Mouse (Mus musculus): ENCODE measurements around the gene Agpat2. TPM values are rescaled to one million over a fixed set of nuclear protein-coding genes. Genes with fewer than 3 reads are reported as not detected.

Agpat2 gene
- total and polyA plus RNA-seq, 3 experiments, result 4.6 to 6.0 (median 4.7) TPM

DNA sequence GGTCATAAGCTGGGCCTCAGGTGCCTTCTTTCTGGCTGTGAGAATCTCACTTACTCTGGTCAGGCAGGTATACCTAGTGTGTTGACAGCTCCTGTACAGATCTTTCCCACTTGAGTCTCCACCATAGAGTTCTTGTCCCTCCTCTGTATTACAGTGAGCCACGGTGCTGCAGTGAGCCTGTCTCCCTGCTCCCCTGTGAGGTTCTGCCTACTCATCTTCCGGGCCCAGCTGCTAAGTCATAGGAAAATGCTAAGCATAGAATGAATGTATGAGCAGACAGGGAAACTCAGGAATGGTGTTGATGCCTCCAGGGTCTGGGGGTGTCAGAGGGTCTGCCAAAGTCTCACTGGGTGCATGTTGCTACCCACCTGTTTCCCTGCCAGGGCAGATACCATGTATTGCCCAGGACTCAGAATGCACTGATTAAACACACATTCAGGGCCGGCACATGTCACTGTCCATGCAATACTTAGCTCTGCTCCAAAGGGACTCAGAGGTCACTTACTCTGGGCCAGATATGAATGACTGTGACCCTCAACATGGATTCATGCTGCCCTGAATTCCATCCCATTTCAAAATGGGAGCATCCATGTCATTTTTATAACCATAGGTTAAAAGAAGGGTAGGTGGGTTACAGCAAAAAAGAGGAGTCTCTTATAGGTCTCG is 11.4 kb upstream of the Agpat2 start:
- Histone ChIP-seq H3K4me3 (ENCODE audit: low read depth, low read length) (no peak overlapping the region), H3K9me3 (replicated peaks) (no peaks in the 10 kb centered on the region), H3K36me3 (replicated peaks) (no peaks in the 10 kb centered on the region), H3K27me3 (ENCODE audit: insufficient read depth, low read length) (peaks cover 64% of the 10 kb centered on the region), H3K4me1 (ENCODE audit: insufficient read depth, low read depth, low read length) (no peaks in the 10 kb centered on the region)
- TF ChIP-seq CTCF (IDR thresholded peaks at IDR 0.05; ENCODE audit: low read depth, low read length) (no peak), GATA1 (IDR thresholded peaks at IDR 0.05; ENCODE audit: borderline replicate concordance, low read length) (no peak), GATA2 (IDR thresholded peaks at IDR 0.05; ENCODE audit: borderline replicate concordance, low read depth, low read length) (no peak)
- DNase-seq (ENCODE audit: low spot score) (no peak), ATAC-seq (ENCODE audit: extremely low read depth, insufficient number of reproducible peaks, low FRiP score, poor library complexity, severe bottlenecking) (no peak)

GRCm38 (mm10) chr2:26614903-26615302 is 10.7 kb upstream of the Agpat2 start:
- TF ChIP-seq GATA2 (IDR thresholded peaks at IDR 0.05; ENCODE audit: borderline replicate concordance, low read depth, low read length) (no peak), POLR2AphosphoS5 (IDR thresholded peaks at IDR 0.05; ENCODE audit: insufficient replicate concordance, low read depth, low read length) (no peak), GATA1 (IDR thresholded peaks at IDR 0.05; ENCODE audit: borderline replicate concordance, low read length) (no peak), TAL1 (conservative IDR thresholded peaks at IDR 0.05; ENCODE audit: low read depth, low read length) (no peak), CTCF (IDR thresholded peaks at IDR 0.05; ENCODE audit: low read depth, low read length) (no peak)
- no peak for ATAC-seq (ENCODE audit: extremely low read depth, insufficient number of reproducible peaks, low FRiP score, poor library complexity, severe bottlenecking)
- Histone ChIP-seq H3K4me1 (ENCODE audit: insufficient read depth, low read depth, low read length) (no peaks in the 10 kb centered on the region), H3K9me3 (replicated peaks) (no peaks in the 10 kb centered on the region), H3K27me3 (ENCODE audit: insufficient read depth, low read length) (peaks cover 69% of the 10 kb centered on the region), H3K4me3 (ENCODE audit: low read depth, low read length) (no peak overlapping the region), H3K36me3 (replicated peaks) (no peaks in the 10 kb centered on the region)
- DNase-seq (ENCODE audit: low spot score), result no peak

- TF ChIP-seq GATA1 (IDR thresholded peaks at IDR 0.05; ENCODE audit: borderline replicate concordance, low read length), result no peak
- no peak for TF ChIP-seq TAL1 (conservative IDR thresholded peaks at IDR 0.05; ENCODE audit: low read depth, low read length)
- TF ChIP-seq CTCF (IDR thresholded peaks at IDR 0.05; ENCODE audit: low read depth, low read length), result no peak
- no peak for TF ChIP-seq GATA2 (IDR thresholded peaks at IDR 0.05; ENCODE audit: borderline replicate concordance, low read depth, low read length)
- no peak for TF ChIP-seq POLR2AphosphoS5 (IDR thresholded peaks at IDR 0.05; ENCODE audit: insufficient replicate concordance, low read depth, low read length)
- Histone ChIP-seq H3K4me1 (ENCODE audit: insufficient read depth, low read depth, low read length) (no peaks in the 10 kb centered on the region), H3K4me3 (ENCODE audit: low read depth, low read length) (no peak overlapping the region), H3K9me3 (replicated peaks) (no peaks in the 10 kb centered on the region), H3K36me3 (replicated peaks) (no peaks in the 10 kb centered on the region), H3K27me3 (ENCODE audit: insufficient read depth, low read length) (peaks cover 75% of the 10 kb centered on the region)
- ATAC-seq (ENCODE audit: extremely low read depth, insufficient number of reproducible peaks, low FRiP score, poor library complexity, severe bottlenecking) (no peak), DNase-seq (ENCODE audit: low spot score) (no peak)
These were observed 7.7 kb upstream of the Agpat2 start for GRCm38 (mm10) chr2:26611896-26612295.

GRCm38 (mm10) chr2:26611054-26611453 is 6.8 kb upstream of the Agpat2 start:
- DNase-seq (ENCODE audit: low spot score), result no peak
- TF ChIP-seq GATA1 (IDR thresholded peaks at IDR 0.05; ENCODE audit: borderline replicate concordance, low read length) (no peak), POLR2AphosphoS5 (IDR thresholded peaks at IDR 0.05; ENCODE audit: insufficient replicate concordance, low read depth, low read length) (no peak), CTCF (IDR thresholded peaks at IDR 0.05; ENCODE audit: low read depth, low read length) (no peak), GATA2 (IDR thresholded peaks at IDR 0.05; ENCODE audit: borderline replicate concordance, low read depth, low read length) (no peak), TAL1 (conservative IDR thresholded peaks at IDR 0.05; ENCODE audit: low read depth, low read length) (no peak)
- H3K36me3 ChIP-seq (replicated peaks), result no peaks in the 10 kb centered on the region
- no peaks in the 10 kb centered on the region for H3K4me1 ChIP-seq (ENCODE audit: insufficient read depth, low read depth, low read length)
- H3K9me3 ChIP-seq (replicated peaks), result no peaks in the 10 kb centered on the region
- no peak overlapping the region for H3K4me3 ChIP-seq (ENCODE audit: low read depth, low read length)
- peaks cover 80% of the 10 kb centered on the region for H3K27me3 ChIP-seq (ENCODE audit: insufficient read depth, low read length)
- ATAC-seq (ENCODE audit: extremely low read depth, insufficient number of reproducible peaks, low FRiP score, poor library complexity, severe bottlenecking), result no peak

DNA sequence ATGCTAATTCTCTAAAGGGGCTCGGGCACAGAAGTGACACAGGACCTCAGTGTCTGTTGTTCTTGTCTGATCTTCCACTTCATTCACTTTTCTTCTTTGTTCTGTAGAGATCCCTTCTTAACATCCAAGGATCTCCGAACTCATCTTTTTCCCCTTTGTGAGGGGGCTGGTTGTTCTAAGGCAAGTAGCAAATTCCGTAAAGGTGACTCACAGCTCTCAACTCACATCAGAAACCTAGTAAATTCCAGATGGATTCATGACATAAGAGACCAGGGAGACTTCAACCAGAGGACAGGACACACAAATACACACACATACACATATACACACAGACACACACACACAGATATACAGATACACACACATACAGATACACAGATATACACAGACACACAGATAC is 6.3 kb upstream of the Agpat2 start:
- Histone ChIP-seq H3K36me3 (replicated peaks) (no peaks in the 10 kb centered on the region), H3K4me1 (ENCODE audit: insufficient read depth, low read depth, low read length) (no peaks in the 10 kb centered on the region), H3K4me3 (ENCODE audit: low read depth, low read length) (no peak overlapping the region), H3K27me3 (ENCODE audit: insufficient read depth, low read length) (peaks cover 81% of the 10 kb centered on the region), H3K9me3 (replicated peaks) (no peaks in the 10 kb centered on the region)
- TF ChIP-seq GATA1 (IDR thresholded peaks at IDR 0.05; ENCODE audit: borderline replicate concordance, low read length) (no peak), TAL1 (conservative IDR thresholded peaks at IDR 0.05; ENCODE audit: low read depth, low read length) (no peak), GATA2 (IDR thresholded peaks at IDR 0.05; ENCODE audit: borderline replicate concordance, low read depth, low read length) (no peak), CTCF (IDR thresholded peaks at IDR 0.05; ENCODE audit: low read depth, low read length) (no peak), POLR2AphosphoS5 (IDR thresholded peaks at IDR 0.05; ENCODE audit: insufficient replicate concordance, low read depth, low read length) (no peak)
- ATAC-seq (ENCODE audit: extremely low read depth, insufficient number of reproducible peaks, low FRiP score, poor library complexity, severe bottlenecking) (no peak), DNase-seq (ENCODE audit: low spot score) (no peak)

DNA sequence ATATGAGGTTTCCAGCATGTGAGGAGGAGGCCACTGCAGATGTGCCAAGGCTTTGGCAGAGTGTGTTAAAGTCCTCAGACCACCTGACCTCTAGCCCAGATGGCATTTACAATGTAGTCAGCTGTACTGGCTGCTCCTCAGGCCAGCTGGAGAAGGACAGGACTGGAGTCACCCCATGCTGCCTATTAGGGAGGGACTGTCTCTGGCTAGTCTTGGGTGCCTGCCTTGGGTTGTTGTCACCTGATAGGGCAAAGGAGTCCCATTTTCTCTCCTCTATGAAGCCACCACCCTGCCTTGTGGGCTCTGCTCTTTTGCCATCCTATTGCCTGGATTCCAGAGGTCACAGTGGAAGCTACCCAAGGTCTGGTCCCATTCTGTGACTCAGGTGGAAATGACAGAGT is 5.0 kb upstream of the Agpat2 start:
- Histone ChIP-seq H3K9me3 (replicated peaks) (no peaks in the 10 kb centered on the region), H3K27me3 (ENCODE audit: insufficient read depth, low read length) (peaks cover 87% of the 10 kb centered on the region), H3K4me3 (ENCODE audit: low read depth, low read length) (no peak overlapping the region), H3K4me1 (ENCODE audit: insufficient read depth, low read depth, low read length) (peaks cover 4% of the 10 kb centered on the region; the same call in 1 of the 2 replicates), H3K36me3 (replicated peaks) (no peaks in the 10 kb centered on the region)
- DNase-seq (ENCODE audit: low spot score) (no peak), ATAC-seq (ENCODE audit: extremely low read depth, insufficient number of reproducible peaks, low FRiP score, poor library complexity, severe bottlenecking) (no peak)
- TF ChIP-seq CTCF (IDR thresholded peaks at IDR 0.05; ENCODE audit: low read depth, low read length), result no peak
- TF ChIP-seq POLR2AphosphoS5 (IDR thresholded peaks at IDR 0.05; ENCODE audit: insufficient replicate concordance, low read depth, low read length), result no peak
- no peak for TF ChIP-seq TAL1 (conservative IDR thresholded peaks at IDR 0.05; ENCODE audit: low read depth, low read length)
- no peak for TF ChIP-seq GATA1 (IDR thresholded peaks at IDR 0.05; ENCODE audit: borderline replicate concordance, low read length)
- no peak for TF ChIP-seq GATA2 (IDR thresholded peaks at IDR 0.05; ENCODE audit: borderline replicate concordance, low read depth, low read length)
